Mouse (Mus musculus) heart, adult 2 months (tissue): ENCODE measurements around the gene Ube2o.

ENCODE experiments used
- CTCF ChIP-seq: fragments of 200-600 bp; IDR thresholded peaks from 2 replicates; pipeline ENCODE4 v1.8.1; 2022; ENCODE audit warnings: antibody characterized with exemption, mild to moderate bottlenecking, moderate library complexity
- POLR2A ChIP-seq: fragments of 200-500 bp; IDR thresholded peaks from 2 replicates; pipeline ENCODE4 v1.6.1; 2011; ENCODE audit warnings: mild to moderate bottlenecking, low read depth, low read length, control low read depth; ENCODE audit not compliant: insufficient read depth

DNA sequence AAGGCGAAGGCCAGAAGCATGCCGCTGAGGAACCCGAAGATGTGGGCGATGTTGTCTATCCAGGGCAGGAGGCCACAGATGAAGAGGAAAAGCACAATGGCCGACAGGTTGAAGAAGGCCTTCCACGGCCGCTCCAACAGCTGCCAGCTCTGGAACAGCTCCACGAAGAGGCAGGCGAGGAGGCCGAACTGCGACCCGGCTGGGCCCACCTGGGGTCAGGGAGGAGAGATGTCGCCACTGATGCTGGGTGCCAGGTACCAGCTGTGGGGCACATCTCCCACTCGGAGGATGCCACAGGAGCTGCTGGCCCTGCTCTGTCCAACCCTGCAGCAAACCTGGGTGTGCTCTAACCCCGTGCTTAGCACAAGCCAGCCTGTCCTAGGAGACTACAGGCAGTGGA lies 18.0 kb upstream of the Ube2o start:
- TF ChIP-seq CTCF (no peak), POLR2A (no peak)
